Mouse (Mus musculus) neutrophil, adult 83 days (primary cell): ENCODE measurements around the gene Zranb3. TPM values are rescaled to one million over a fixed set of nuclear protein-coding genes. Genes with fewer than 3 reads are reported as not detected.

ENCODE experiments used
- total RNA-seq, 2 experiments: library from RNA; stranded (reverse); gene quantifications; one replicate each; pipeline ENCODE4 v1.2.4; 2023

Zranb3 gene
- 1 to 10 TPM; 6.8 to 7.9 TPM for total RNA-seq

DNA sequence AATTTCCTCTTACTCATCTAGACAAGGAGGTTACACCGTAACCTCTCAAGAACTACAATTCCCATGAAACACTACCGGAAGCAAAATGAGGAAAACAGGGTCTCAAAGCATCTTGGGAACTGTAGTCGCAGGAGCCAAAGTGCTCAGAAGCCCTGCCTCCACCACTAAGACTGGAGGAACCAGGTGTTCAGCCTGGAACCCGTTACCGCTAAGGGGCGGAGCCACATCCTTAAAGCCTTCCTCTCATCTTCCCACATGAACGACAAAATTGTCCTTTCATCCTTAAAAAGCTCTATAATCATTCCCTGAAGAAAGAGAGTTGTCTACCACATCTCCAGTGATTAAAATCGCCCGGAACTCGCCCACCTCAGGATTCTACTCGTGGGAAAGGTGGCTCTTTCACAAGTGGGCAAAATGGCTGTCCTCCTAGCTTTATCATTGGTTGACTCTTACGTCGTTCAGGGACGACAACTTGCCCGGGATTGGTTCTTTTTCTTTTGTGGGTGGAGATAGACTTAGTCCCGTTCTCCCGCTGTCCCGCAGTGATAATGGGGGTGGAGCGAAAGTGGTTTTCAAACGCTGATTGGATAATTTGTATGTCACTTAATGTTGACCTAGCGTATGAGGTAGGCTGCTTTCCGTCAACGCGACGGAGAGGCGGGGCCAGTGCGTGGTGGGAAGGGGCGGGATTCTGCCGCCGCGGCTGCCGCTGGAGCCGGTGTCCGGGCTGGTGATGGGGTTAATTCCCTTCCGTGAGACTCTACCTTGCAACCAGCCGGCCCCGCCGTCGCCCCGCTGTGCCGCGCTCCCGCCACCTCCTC, at the start of gene Zranb3, which contains the start of gene R3hdm1:
Gene Zranb3 (minus strand): TSS at position 407 of the 821 bp plus-strand sequence.
Gene R3hdm1 (plus strand): TSS at position 661 of the 821 bp plus-strand sequence.

Other genes starting within 250 kb of the Zranb3 start
- gene Map3k19, start 248.0 kb downstream of the Zranb3 start, total RNA-seq: under 1 TPM; 0.18 to 0.20 TPM
- 10 to 100 TPM; 22.0 to 22.4 TPM for gene Rab3gap1, start 234.3 kb downstream of the Zranb3 start, total RNA-seq
- gene R3hdm1, start 254 bp upstream of the Zranb3 start, total RNA-seq: 10 to 100 TPM; 49.0 to 55.1 TPM
- 10 to 100 TPM; 49.5 to 59.8 TPM for gene Ubxn4, start 140.9 kb upstream of the Zranb3 start, total RNA-seq
- gene Lct, start 225.3 kb upstream of the Zranb3 start, total RNA-seq: 1 to 10 TPM; 8.3 to 9.1 TPM